In genomic region chr6:51403598-51403997, GRCm38 (mm10) we compare ENCODE assay signal across 34 mouse cellular contexts. TPM values are rescaled to one million over a fixed set of nuclear protein-coding genes. Genes with fewer than 3 reads are reported as not detected.
"Had no signal": no experiment of that assay in that cellular context is flagged by ENCODE, and none has a peak within 500 bp of the region (broad histone marks: within the 10 kb centered on the region; RNA-seq: fewer than 3 reads in every experiment).

No protein-coding gene starts in this region.

- H3K27ac ChIP-seq: limb, embryonic 10.5 days; limb, embryonic 12.5 days; limb, embryonic 13.5 days; limb, embryonic 15.5 days; liver, embryonic 12.5 days; liver, embryonic 13.5 days; liver, embryonic 14.5 days; liver, embryonic 15.5 days; lung, embryonic 15.5 days; macrophage; midbrain, embryonic 10.5 days; midbrain, embryonic 12.5 days; midbrain, embryonic 13.5 days; midbrain, embryonic 15.5 days; neural tube, embryonic 12.5 days had no signal

- H3K9me3 ChIP-seq: limb, embryonic 10.5 days; limb, embryonic 12.5 days; limb, embryonic 13.5 days; limb, embryonic 15.5 days; liver, embryonic 12.5 days; liver, embryonic 13.5 days; liver, embryonic 15.5 days; lung, embryonic 15.5 days; midbrain, embryonic 10.5 days; midbrain, embryonic 12.5 days; midbrain, embryonic 13.5 days; midbrain, embryonic 15.5 days; neural tube, embryonic 12.5 days had no signal

- DNase-seq: left cerebral cortex, postnatal 4 days; liver; liver, embryonic 13.5 days; liver, postnatal 0 days; lung, adult 18-20 months; lung, adult 2 months; lung, embryonic 14.5 days; lung, postnatal 10 days; lung, postnatal 14 days; lung, postnatal 36 days; lung, postnatal 4 days; midbrain, embryonic 14.5 days had no signal

- H3K36me3 ChIP-seq: limb, embryonic 10.5 days; limb, embryonic 12.5 days; limb, embryonic 13.5 days; limb, embryonic 15.5 days; liver, embryonic 12.5 days; liver, embryonic 13.5 days; liver, embryonic 15.5 days; lung, embryonic 15.5 days; midbrain, embryonic 10.5 days; midbrain, embryonic 12.5 days; midbrain, embryonic 13.5 days; midbrain, embryonic 15.5 days; neural tube, embryonic 12.5 days had no signal

- H3K9ac ChIP-seq: limb, embryonic 12.5 days; limb, embryonic 13.5 days; limb, embryonic 15.5 days; liver, embryonic 12.5 days; liver, embryonic 13.5 days; liver, embryonic 14.5 days; liver, embryonic 15.5 days; liver, postnatal 0 days; lung, embryonic 14.5 days; lung, embryonic 15.5 days; midbrain, embryonic 12.5 days; midbrain, embryonic 13.5 days; midbrain, embryonic 15.5 days; neural tube, embryonic 12.5 days had no signal

- H3K4me3 ChIP-seq: limb, embryonic 10.5 days; limb, embryonic 12.5 days; limb, embryonic 13.5 days; limb, embryonic 15.5 days; liver, embryonic 12.5 days; liver, embryonic 13.5 days; liver, embryonic 15.5 days; lung, embryonic 15.5 days; megakaryocyte, embryonic 14.5 days; midbrain, embryonic 10.5 days; midbrain, embryonic 12.5 days; midbrain, embryonic 13.5 days; midbrain, embryonic 15.5 days; myocyte; neural tube, embryonic 12.5 days had no signal

- H3K4me2 ChIP-seq: limb, embryonic 12.5 days; limb, embryonic 13.5 days; limb, embryonic 15.5 days; liver, embryonic 11.5 days; liver, embryonic 12.5 days; liver, embryonic 13.5 days; liver, embryonic 15.5 days; lung, embryonic 14.5 days; lung, embryonic 15.5 days; midbrain, embryonic 11.5 days; midbrain, embryonic 12.5 days; midbrain, embryonic 13.5 days; midbrain, embryonic 15.5 days; neural tube, embryonic 12.5 days had no signal

- H3K27me3 ChIP-seq: limb, embryonic 12.5 days; limb, embryonic 13.5 days; limb, embryonic 15.5 days; liver, embryonic 12.5 days; liver, embryonic 13.5 days; liver, embryonic 15.5 days; lung, embryonic 15.5 days; midbrain, embryonic 13.5 days; midbrain, embryonic 15.5 days; neural tube, embryonic 12.5 days had no signal

- H3K4me1 ChIP-seq: midbrain, embryonic 15.5 days had no signal

- ATAC-seq: liver, embryonic 12.5 days; liver, postnatal 0 days; lung, postnatal 0 days; midbrain, embryonic 13.5 days; midbrain, embryonic 15.5 days; midbrain, embryonic 16.5 days had no signal

RNA-seq across cellular contexts. Expression of gene Nfe2l3, which starts 28.9 kb away (rescaled TPM):
- total RNA-seq: megakaryocyte progenitor cell, adult 5-6 weeks; megakaryocyte-erythroid progenitor cell, adult 5-6 weeks had no signal
- polyA plus RNA-seq: macrophage had no signal
